Mouse (Mus musculus) brain, adult 10 weeks (tissue): ENCODE data around the gene Vim. TPM values are rescaled to one million over a fixed set of nuclear protein-coding genes. Genes with fewer than 3 reads are reported as not detected.

Experiments used
- polyA plus RNA-seq: library from polyadenylated mRNA; stranded (reverse); fragments of 350-450 nt; fragmentation: Illumina TruSeq; extraction: RNeasy Lipid Tissue Mini Kit (QIAGEN cat#74804); gene quantifications from one replicate; pipeline ENCODE4 v1.2.3, GENCODE M21; 2015; ENCODE audit warnings: low read depth, low replicate concordance

Vim gene
- polyA plus RNA-seq: 43.9 TPM

DNA sequence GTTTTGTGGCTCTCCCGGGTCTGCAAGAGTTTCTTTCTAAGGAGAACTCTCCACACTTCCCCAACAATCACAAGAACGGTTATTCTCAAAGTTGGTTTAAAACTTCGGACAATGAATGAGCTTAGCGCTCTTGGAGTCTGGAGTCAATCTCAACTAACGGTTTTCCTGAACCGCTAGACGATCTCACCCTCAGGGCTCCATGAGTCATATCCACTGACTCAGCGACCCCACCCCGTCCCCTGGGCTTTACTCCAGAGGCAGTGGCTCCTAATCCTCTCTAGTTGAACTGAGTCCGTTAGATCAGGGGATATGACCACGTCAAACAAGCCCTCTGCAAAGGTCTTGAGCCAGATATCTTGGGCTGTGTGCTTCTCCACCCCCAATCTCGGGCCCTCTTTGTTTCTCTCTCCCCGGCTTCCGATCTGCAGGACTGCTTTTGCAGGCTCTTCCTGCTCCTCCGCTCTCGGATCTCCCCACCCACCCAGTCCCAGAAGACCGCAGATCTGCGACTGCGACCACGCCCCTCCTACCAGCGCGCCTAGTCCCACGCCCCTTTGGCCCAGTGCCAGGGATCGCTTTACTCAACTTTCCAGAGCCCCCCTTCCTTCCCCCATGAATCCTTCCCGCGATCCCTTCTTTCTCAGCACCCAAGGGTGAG lies at the start of gene Vim:
Vim (plus strand) TSS at position 520 of the 658 bp plus-strand sequence.

DNA sequence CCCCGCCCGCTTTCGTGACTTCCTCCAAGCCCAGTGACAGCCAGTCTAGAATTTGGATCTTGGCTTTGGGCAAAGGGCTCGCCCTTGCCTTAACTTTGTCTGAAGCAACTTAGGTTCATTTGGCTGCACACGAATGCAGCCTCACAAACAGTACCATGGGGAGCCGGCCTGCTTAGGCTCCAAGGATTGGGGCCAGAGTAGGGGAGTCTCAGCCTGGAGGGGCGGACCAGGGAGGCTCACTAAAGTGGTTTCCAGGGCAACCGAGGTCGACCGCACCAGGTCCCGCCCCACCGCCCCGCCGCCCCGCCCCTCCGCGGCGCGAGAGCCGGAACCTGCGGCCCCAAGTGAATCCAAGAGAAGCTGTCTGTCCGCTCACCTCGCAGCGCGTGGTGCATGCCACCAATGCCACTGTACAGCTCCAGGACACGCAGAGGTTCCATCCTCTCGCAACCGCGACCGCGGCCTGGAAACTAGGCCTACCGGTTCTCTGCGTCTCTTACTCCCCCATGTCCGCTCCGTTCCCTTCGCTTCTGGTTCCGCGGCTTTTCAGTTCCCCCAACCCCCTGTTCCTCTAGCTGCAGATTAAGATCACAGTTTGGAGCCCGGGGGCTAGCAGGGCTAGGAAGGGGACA lies 29.4 kb upstream of the Vim start, which contains the start of gene Trdmt1:
Trdmt1 (minus strand) TSS at position 476 of the 632 bp plus-strand sequence.

Other genes with a start within 250 kb of the Vim start
- gene Cubn, start 82.1 kb upstream of the Vim start, polyA plus RNA-seq: 0.30 TPM
- 7.6 TPM for gene Trdmt1, start 29.3 kb upstream of the Vim start, polyA plus RNA-seq
- gene St8sia6, start 220.1 kb downstream of the Vim start, polyA plus RNA-seq: 1.8 TPM